Mouse (Mus musculus) lung, embryonic 15.5 days (tissue): Measurements from ENCODE around the gene Myo18a. TPM values are rescaled to one million over a fixed set of nuclear protein-coding genes. Genes with fewer than 3 reads are reported as not detected.

ENCODE experiments used
- ATAC-seq: fragments of 200-750 bp; cut with Nextera tagmentation; 2 replicates; pipeline ENCODE4 v1.8.0; 2017; ENCODE audit warnings: moderate number of reproducible peaks, borderline replicate concordance; ENCODE audit not compliant: low FRiP score, low TSS enrichment; ENCODE audit errors: extremely low read depth
- H3K27ac ChIP-seq: fragments of 300-500 bp; sonication (generic); 2 replicates; pipeline ENCODE4 v1.5.1; 2015; ENCODE audit warnings: moderate library complexity, mild to moderate bottlenecking, inconsistent platforms
- H3K27me3 ChIP-seq: fragments of 300-500 bp; sonication (generic); 2 replicates; pipeline ENCODE4 v1.6.1; 2015; ENCODE audit warnings: inconsistent platforms
- H3K36me3 ChIP-seq: fragments of 300-500 bp; sonication (generic); 2 replicates; pipeline ENCODE4 v1.6.1; 2015; ENCODE audit warnings: inconsistent platforms
- H3K4me1 ChIP-seq: fragments of 300-500 bp; sonication (generic); 2 replicates; pipeline ENCODE4 v1.6.1; 2015; ENCODE audit warnings: inconsistent platforms
- H3K4me2 ChIP-seq: fragments of 300-500 bp; sonication (generic); 2 replicates; pipeline ENCODE4 v1.6.1; 2015; ENCODE audit warnings: inconsistent platforms, mild to moderate bottlenecking, moderate library complexity
- H3K4me3 ChIP-seq: fragments of 300-500 bp; sonication (generic); 2 replicates; pipeline ENCODE4 v1.5.1; 2015; ENCODE audit warnings: mild to moderate bottlenecking, inconsistent platforms
- H3K9ac ChIP-seq: fragments of 300-500 bp; sonication (generic); 2 replicates; pipeline ENCODE4 v1.6.1; 2015; ENCODE audit warnings: inconsistent platforms
- H3K9me3 ChIP-seq: fragments of 300-500 bp; sonication (generic); 2 replicates; pipeline ENCODE4 v1.6.1; 2016; ENCODE audit warnings: inconsistent platforms
- WGBS: fragments of 180-500 bp; shearing (Covaris S2); methylation state at CpG from one replicate; pipeline ENCODE4 v1.1.7; 2015; 5-methylcytosine and 5-hydroxymethylcytosine counted together
- polyA plus RNA-seq: library from polyadenylated mRNA; unstranded; fragments of >200 nt; fragmentation: Nextera tagmentation; extraction: Ambion mirVana; gene quantifications from 2 replicates; pipeline ENCODE4 v1.2.1, GENCODE M21; 2015

Myo18a gene
- polyA plus RNA-seq, 1 experiment from 2014 or later = 46.2 TPM

DNA sequence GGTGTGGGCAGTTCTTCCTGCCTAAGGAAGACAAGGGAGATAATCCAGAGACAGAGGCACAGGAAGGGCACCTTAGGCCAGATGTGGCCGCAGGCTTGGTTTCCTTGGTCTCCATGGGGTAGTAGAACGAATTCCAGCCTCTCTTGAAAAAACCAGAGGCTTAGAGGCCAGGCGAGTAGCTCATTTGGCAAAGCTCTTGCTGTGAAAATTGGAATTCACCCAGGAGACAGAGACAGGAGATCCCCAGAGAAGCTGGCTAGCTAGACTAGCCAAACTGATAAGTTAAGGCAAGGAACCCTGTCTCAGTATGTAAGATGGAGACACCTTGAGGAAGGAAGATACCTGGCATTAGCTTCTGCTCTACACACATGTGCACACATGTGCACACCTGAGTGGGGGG, 63.3 kb downstream of the Myo18a start:
- H3K9ac ChIP-seq = no peak overlapping the region
- no peak overlapping the region for H3K4me3 ChIP-seq
- no peak overlapping the region for H3K27ac ChIP-seq
- H3K4me2 ChIP-seq = no peak overlapping the region
- H3K27me3 ChIP-seq = no peaks in the 10 kb centered on the region
- H3K4me1 ChIP-seq = peaks cover 6% of the 10 kb centered on the region
- peaks cover 44% of the 10 kb centered on the region for H3K36me3 ChIP-seq
- 26% methylated on average over 3 of the region's 3 CpGs for WGBS
- H3K9me3 ChIP-seq = no peaks in the 10 kb centered on the region
- ATAC-seq = no peak

DNA sequence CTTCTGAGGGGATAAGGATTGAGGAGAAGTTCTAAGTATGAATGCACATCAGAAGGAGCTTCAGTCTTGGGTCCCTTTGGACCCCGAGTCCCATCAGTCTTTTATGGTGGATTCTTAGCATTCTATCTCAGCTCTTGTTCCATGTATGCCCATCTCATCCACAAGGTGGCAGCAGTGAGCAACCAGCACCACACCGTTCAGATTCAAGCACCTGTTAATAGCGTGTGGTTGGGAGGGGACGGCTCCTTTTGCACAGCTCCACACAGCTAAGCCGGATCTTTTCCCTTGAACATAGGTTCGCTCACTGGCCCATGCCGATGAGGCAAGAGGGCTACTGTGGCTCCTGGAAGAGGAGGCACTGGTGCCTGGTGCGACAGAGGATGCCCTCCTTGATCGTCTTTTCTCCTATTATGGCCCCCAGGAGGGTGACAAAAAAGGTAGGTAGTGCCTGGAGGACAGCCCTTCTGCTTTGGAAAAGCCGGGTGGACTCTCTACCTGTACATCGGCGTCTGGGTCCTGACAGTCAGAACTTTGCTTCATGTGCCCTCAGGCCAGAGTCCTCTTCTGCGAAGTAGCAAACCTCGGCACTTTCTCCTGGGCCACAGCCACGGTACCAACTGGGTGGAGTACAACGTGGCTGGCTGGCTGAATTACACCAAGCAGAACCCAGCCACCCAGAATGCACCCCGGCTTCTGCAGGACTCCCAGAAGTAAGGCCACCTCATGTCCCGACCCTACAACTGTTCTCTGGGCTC, 64.4 kb downstream of the Myo18a start:
- Histone ChIP-seq H3K9ac (no peak overlapping the region), H3K27ac (no peak overlapping the region), H3K4me2 (no peak overlapping the region), H3K36me3 (peaks cover 44% of the 10 kb centered on the region), H3K27me3 (no peaks in the 10 kb centered on the region), H3K4me3 (no peak overlapping the region), H3K9me3 (no peaks in the 10 kb centered on the region), H3K4me1 (peaks cover 6% of the 10 kb centered on the region)
- ATAC-seq = no peak
- 56% methylated on average over 18 of the region's 18 CpGs for WGBS

DNA sequence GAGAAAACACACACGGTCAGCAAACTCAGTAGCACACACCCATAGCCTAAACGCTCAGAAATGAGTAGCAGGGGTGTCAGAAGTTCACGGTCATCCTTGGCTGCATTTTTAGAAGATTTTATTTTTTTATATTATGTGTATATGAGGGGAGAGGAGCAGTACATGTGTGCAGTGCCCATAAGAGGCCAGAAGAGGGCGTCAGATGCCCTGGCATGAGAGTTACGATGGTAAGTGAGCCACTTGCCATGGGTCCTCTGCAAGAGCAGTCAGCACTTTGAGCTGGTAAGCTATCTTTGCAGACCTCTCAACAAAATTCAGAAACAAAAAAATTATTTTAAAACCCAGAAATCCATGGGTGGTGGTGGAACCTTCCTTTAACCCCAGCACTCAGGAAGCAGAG, 65.1 kb downstream of the Myo18a start:
- Histone ChIP-seq H3K4me1 (peaks cover 6% of the 10 kb centered on the region), H3K4me3 (no peak overlapping the region), H3K4me2 (no peak overlapping the region), H3K9ac (no peak overlapping the region), H3K27me3 (no peaks in the 10 kb centered on the region), H3K9me3 (no peaks in the 10 kb centered on the region), H3K36me3 (peaks cover 48% of the 10 kb centered on the region), H3K27ac (no peak overlapping the region)
- 78% methylated on average over 5 of the region's 5 CpGs for WGBS
- no peak for ATAC-seq

DNA sequence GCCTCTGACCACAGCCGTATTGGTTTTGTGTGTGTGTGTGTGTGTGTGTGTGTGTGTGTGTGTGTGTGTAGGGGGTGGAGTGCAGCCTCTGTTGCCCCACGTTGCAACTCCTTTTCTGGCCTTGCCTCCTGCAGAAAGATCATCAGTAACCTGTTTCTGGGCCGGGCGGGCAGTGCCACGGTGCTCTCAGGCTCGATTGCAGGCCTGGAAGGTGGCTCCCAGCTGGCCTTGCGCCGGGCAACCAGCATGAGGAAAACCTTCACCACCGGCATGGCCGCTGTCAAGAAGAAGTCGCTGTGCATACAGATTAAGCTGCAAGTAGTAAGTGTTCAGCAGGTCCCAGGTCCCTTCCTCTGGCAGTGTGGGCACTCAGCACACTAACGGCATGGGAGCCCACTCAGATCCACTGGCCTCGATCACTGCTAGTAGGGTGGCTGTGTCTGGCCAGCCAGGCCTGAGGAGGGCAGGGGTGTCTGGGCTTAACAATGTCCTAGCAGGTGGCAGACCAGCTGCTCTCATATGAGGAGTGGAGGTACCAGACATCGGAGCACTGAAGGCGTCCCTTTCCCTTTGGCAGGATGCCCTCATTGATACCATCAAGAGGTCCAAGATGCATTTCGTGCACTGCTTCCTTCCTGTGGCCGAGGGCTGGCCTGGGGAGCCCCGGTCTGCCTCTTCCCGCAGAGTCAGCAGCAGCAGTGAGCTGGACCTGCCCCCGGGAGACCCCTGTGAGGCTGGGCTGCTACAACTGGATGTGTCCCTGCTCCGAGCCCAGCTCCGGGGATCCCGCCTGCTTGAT, 66.2 kb downstream of the Myo18a start:
- 80% methylated on average over 23 of the region's 23 CpGs for WGBS
- ATAC-seq = no peak

DNA sequence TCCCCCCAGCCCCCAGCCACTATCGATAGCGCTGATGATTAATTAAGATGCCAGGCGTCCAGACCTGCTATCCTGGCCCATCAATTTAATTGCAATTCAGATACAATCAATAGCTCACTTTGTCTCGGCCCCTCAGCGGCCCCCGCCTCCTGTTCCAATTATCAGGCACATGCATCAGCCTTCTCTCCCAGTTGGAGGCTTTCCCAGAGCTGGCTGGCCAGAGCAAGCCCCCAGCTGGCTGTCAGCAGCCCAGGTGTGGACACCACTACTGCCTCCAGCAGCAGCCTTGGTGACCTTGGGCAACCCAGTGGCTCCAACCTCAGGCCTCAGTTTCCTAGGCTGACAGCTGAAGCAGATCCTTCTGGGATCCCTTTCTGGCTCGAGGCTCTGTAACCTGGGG, 67.8 kb downstream of the Myo18a start:
- no peak overlapping the region for H3K4me3 ChIP-seq
- 55% methylated on average over 7 of the region's 7 CpGs for WGBS
- H3K27ac ChIP-seq = no peak overlapping the region
- no peak overlapping the region for H3K9ac ChIP-seq
- no peaks in the 10 kb centered on the region for H3K9me3 ChIP-seq
- peaks cover 6% of the 10 kb centered on the region for H3K4me1 ChIP-seq
- peaks cover 50% of the 10 kb centered on the region for H3K36me3 ChIP-seq
- H3K27me3 ChIP-seq = no peaks in the 10 kb centered on the region
- no peak overlapping the region for H3K4me2 ChIP-seq
- ATAC-seq = no peak

More for the DNA sequence above, 66.2 kb downstream of the Myo18a start:
- Histone ChIP-seq H3K27me3 (no peaks in the 10 kb centered on the region), H3K4me1 (peaks cover 6% of the 10 kb centered on the region), H3K4me3 (no peak overlapping the region), H3K9me3 (no peaks in the 10 kb centered on the region), H3K9ac (no peak overlapping the region), H3K4me2 (no peak overlapping the region), H3K27ac (no peak overlapping the region), H3K36me3 (peaks cover 41% of the 10 kb centered on the region)

DNA sequence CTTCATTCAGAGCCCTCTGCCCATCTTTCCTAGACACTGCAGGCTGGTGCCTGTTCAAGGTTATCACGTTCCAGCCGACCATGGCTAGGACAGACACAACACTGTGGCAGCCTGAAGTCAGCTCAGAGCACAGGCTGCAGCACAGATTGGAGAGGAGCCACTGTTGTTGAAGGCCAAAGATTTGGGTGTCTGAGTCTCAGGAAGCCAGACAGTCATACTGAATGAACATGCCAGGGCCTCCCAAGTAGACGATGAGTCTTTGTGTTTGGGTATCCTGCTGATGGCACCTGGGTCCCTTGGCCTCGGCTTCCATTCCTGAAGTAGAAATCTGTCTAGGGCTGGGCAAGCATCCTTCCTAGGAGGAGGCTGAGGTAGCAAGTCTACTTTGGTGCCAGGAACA, 69.5 kb downstream of the Myo18a start:
- 81% methylated on average over 4 of the region's 4 CpGs for WGBS
- peaks cover 51% of the 10 kb centered on the region for H3K36me3 ChIP-seq
- H3K27ac ChIP-seq = no peak overlapping the region

DNA sequence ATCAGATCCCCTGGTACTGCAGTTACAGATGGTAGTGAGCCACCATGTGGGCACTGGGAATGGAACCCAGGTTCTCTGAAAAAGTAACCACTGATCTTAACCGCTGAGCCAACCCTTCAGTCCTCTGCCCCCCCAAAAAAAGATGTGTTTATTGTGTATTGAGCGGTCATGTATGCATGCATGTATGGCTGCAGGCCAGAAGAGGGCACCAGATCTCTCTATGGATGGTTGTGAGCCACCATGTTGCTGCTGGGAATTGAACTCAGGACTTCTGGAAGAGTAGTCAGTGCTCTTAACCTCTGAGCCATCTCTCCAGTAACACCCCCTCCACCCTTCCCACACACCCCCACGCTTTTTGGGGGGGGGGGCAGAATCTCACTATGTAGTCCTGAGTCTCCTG, 72.1 kb downstream of the Myo18a start:
- H3K9me3 ChIP-seq = no peaks in the 10 kb centered on the region
- H3K4me1 ChIP-seq = no peaks in the 10 kb centered on the region
- no peak for ATAC-seq
- no peak overlapping the region for H3K9ac ChIP-seq
- H3K27me3 ChIP-seq = no peaks in the 10 kb centered on the region
- H3K27ac ChIP-seq = no peak overlapping the region
- H3K36me3 ChIP-seq = peaks cover 42% of the 10 kb centered on the region
- H3K4me2 ChIP-seq = no peak overlapping the region
- 71% methylated on average over 3 of the region's 3 CpGs for WGBS
- no peak overlapping the region for H3K4me3 ChIP-seq

More for the DNA sequence above, 69.5 kb downstream of the Myo18a start:
- no peaks in the 10 kb centered on the region for H3K4me1 ChIP-seq
- H3K27me3 ChIP-seq = no peaks in the 10 kb centered on the region
- H3K9ac ChIP-seq = no peak overlapping the region
- no peak overlapping the region for H3K4me2 ChIP-seq
- H3K4me3 ChIP-seq = no peak overlapping the region
- no peak for ATAC-seq
- H3K9me3 ChIP-seq = no peaks in the 10 kb centered on the region

DNA sequence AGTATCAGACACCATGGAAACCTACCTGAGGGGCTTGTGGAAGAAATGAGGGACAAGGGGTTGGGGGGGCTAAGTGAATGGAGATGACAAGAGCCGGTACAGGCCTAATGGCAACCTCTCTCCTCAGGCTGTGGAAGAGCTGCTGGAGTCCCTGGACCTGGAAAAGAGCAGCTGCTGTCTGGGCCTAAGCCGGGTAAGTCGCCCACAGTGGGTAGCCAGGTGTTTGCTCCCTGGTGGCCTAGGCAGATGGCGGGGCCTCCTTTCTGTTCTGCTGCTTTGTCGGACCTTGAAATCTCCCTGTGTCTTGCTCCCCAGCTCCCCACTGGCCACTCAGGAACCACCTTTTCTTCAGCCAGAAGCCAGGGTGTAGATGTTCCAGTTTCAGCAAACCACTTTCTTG, 73.2 kb downstream of the Myo18a start:
- Histone ChIP-seq H3K27me3 (no peaks in the 10 kb centered on the region), H3K4me3 (no peak overlapping the region), H3K9me3 (no peaks in the 10 kb centered on the region), H3K27ac (peak overlapping the region; percentile 1; the same call in 1 of the 2 replicates), H3K4me2 (no peak overlapping the region), H3K36me3 (peaks cover 41% of the 10 kb centered on the region), H3K9ac (no peak overlapping the region), H3K4me1 (no peaks in the 10 kb centered on the region)
- no peak for ATAC-seq
- WGBS = 78% methylated on average over 5 of the region's 5 CpGs

DNA sequence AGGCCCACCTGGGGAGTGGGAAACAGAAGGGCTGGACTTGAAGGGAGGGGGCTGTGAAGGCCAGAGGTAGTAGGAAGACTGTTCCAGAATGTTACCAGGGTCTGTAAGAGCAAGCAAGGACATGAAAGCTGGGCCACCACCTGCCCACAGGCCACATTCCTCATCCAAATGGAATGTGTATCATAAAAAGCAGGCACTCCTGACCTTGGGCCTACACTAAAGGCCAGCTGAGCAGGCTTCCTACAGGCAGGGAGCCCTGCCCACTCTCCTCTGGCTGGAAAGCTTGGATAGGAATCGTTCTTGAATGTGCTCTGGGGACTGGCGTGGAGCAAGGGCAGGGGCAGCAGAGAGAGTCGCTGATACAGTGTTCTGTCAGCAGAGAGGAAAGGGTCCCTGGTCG, 73.7 kb downstream of the Myo18a start:
- peaks cover 45% of the 10 kb centered on the region for H3K36me3 ChIP-seq
- no peaks in the 10 kb centered on the region for H3K9me3 ChIP-seq
- no peak for ATAC-seq
- 72% methylated on average over 4 of the region's 4 CpGs for WGBS
- H3K4me2 ChIP-seq = no peak overlapping the region
- no peaks in the 10 kb centered on the region for H3K27me3 ChIP-seq
- H3K4me1 ChIP-seq = no peaks in the 10 kb centered on the region
- 0 out of 2 replicates have a peak overlapping the region, but pooled peaks have one; percentile 1 for H3K27ac ChIP-seq
- H3K9ac ChIP-seq = no peak overlapping the region
- no peak overlapping the region for H3K4me3 ChIP-seq

DNA sequence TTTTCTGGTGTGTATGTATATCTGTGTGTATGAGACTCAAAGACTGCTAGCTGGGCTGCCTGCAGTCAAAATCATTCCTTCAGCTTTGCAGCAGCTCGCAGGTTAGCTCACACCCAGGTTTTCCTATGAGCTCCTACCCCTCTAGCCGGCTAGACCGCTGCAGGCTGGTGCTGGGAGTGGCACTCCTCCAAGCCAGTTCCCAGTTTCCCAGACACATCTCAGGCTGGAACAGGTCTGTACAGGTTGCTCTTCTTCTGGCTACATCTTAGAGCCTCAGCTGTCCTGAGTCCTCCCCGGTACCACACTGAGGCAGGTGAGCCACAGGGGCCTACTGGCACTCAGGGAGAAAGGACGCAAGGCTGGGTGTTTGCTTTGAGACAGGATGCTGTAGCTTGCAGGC, 74.8 kb downstream of the Myo18a start:
- Histone ChIP-seq H3K36me3 (peaks cover 48% of the 10 kb centered on the region), H3K27ac (no peak overlapping the region), H3K9ac (no peak overlapping the region), H3K27me3 (no peaks in the 10 kb centered on the region), H3K4me3 (no peak overlapping the region), H3K9me3 (no peaks in the 10 kb centered on the region), H3K4me2 (no peak overlapping the region), H3K4me1 (no peaks in the 10 kb centered on the region)
- WGBS = 79% methylated on average over 5 of the region's 5 CpGs
- no peak for ATAC-seq

DNA sequence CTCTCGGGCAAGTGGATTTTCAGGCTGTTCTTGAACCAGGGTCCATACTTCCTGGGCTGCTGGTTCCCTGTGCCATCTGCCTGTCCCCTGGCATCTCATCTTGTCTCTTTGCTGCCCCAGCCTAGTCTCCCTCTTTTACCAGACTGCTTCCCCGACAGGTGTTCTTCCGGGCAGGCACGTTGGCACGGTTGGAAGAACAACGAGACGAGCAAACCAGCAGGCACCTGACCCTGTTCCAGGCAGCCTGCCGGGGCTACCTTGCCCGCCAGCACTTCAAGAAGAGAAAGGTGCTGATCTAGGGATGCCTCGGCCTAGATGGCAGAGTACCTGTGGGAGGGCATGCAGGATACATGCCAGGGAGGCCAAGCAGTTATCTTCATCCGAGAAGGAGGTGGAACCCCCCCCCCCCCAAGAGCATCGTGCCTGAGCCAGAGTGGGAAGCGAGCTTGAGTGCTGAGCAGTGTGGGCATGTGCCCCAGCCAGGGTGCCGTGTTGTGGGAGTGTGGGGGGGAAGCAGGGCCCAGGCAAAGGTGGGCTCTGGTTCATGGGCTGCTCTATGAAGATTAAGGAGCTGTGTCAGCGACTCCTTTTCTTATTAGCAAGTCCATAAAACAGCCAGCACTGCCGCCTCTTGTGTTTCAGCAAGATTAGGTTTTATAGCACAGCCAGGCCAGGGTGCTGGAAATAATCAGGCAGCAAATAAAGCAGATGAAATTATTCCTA, 77.6 kb downstream of the Myo18a start:
- H3K4me3 ChIP-seq = no peak overlapping the region
- H3K4me2 ChIP-seq = no peak overlapping the region
- 81% methylated on average over 16 of the region's 16 CpGs for WGBS
- no peak for ATAC-seq
- peaks cover 55% of the 10 kb centered on the region for H3K36me3 ChIP-seq
- H3K4me1 ChIP-seq = no peaks in the 10 kb centered on the region
- no peaks in the 10 kb centered on the region for H3K27me3 ChIP-seq
- no peaks in the 10 kb centered on the region for H3K9me3 ChIP-seq
- no peak overlapping the region for H3K9ac ChIP-seq
- no peak overlapping the region for H3K27ac ChIP-seq
